Mouse (Mus musculus): Measurements from ENCODE around the gene Phgr1.
A peak's percentile ranks its signal among the peaks of the same experiment; 100 is the strongest.

The Phgr1 gene

DNA sequence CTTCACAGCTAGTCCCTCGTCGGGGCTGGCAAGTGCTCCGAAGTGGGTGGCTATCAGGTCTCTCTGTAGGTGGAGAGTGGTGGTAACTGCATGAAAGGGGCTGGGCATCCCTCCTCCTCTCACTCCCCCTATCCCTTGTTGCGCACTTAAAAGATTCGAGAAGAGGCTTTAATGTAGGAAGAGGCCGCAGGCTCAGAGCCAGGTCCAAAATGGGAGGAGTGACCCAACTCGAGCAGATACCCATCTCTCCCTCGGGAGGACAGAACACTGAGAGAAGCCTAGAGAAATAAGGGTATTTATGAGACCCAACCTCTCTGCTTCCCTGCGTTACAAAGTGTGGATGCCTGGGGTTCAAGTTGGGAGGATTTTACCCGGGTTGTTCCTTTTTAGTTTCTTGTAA, 6.5 kb downstream of the Phgr1 start:
- no peak for DNase-seq (ENCODE audit: low read depth in 1 of 2, low spot score in 2 of 2)

DNA sequence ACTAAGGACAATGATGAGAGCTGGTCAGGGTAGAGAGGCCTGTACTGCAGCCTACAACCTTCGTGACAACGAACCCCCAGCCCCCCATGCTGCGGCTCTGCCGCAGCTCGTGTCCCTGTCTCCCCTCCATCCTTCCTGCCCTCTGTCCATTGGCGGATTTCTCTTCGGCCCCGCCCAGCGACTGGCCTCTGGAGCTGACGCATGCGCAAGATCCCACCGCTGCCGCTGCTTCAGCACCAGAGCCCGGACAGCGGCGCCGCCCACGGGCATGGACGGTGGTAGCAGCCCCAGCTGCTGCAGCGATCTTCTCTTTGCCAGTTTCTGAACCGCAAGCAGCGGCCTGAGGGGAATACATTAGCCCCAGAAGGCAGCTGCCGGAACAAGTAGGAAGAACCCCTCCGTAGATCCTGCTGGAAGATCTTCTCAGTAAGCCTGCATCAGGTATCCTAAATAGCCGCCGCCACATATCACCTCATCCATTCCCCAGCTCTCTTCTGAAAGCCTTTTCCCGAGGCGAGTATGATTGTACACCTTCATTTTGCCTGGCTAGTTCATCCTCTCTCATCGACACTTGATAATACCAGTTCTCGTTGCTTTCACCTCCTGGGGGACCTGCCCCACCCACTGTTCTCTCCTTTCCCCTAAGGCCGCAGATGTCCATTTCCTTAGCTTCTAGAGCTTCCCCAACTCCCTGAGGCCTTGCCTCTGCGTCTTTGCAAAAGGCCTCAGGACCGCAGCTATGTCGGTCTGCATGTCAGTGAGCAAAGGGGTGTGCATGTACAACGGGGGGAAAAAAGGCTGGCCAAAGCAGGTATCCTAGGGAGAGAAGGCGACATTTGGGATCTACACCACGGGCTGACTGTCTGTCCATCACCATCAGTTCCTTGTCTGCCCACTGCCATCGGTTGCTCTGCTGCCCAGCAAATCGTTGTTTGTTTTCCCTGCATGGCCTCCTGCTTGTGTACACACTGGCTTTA, 7.2 kb downstream of the Phgr1 start, which contains the start of gene Disp2:
Gene Disp2, plus strand, starts transcription at position 216 of the 977 bp plus-strand sequence.
- peak; percentile 37 to 68 for DNase-seq (ENCODE audit: low read depth in 1 of 2, low spot score in 2 of 2)

DNA sequence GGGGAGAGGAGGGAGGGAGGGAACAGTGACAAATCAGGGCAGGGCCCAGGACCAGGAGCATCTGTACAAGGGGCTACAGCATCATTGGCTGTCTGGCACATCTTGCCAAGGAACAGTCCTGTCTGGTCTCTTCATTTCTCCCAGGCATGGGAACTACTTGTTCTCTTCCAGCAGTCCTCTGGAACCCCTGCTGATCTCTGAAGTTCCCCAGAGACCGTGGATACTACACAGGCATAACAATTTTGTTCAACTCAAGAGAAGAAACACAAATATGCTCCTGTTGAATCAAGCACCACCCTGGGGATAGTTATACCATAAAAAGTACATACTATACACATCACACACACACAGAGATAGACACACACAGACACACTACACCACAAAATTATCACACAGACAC, 8.5 kb downstream of the Phgr1 start:
- DNase-seq (ENCODE audit: low read depth in 1 of 2, low spot score in 2 of 2), result no peak

DNA sequence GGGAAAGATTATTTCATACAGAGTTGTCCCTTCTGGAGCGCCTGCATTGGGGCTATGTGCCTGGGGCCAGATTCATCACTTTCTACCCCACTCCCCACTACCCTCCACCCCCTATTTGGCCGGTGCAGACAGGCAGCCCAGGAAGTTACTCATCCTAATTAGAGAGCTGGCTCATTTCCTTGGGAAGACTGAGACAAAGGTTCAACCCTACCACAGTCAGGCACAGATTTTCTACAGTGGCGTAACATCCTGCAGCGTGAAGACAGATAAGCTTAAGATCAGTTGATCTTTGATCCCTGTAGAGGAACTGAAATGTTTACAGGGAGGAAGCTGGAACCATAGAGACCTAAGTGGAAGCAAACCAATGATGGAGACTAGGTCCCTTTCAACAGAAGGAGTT, 9.7 kb downstream of the Phgr1 start:
- DNase-seq (ENCODE audit: low read depth in 1 of 2, low spot score in 2 of 2), result no peak

DNA sequence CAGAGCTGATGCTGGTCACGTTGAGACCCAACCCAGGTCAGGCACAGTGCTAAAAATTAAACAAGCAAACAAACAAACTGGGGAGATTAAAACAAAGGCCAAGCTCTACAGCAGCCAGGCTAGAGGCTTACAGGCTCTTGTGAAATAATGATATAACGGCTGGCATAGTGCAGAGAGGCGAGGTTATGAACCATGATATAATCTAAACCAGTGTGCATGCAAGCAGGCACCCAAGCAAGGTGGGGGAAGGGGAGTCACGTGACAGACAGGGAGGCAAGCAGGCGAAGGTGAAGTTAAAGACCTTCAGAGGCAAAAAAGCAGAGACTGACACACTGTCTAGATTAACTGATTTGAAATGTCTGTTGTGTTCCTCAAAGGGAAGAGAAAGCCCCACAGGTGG, 10.5 kb downstream of the Phgr1 start:
- no peak for DNase-seq (ENCODE audit: low read depth in 1 of 2, low spot score in 2 of 2)

DNA sequence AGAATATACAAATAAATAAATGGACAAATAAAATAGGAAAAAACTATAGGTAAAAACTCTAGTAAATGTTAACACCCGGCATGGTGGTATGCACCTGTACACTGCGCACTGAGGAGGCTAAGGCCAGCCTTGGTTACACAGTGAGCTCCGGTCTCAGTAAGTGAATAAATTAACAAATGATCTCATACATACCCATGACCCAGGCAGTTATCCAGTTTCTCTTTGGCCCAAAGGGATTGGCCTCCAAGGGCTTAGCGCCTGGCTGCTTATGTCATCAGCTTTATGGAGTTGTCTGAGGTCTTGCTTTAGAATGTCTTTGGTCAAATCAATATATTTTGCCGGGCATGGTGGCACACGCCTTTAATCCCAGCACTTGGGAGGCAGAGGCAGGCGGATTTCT, 11.1 kb downstream of the Phgr1 start:
- DNase-seq (ENCODE audit: low read depth in 1 of 2, low spot score in 2 of 2), result no peak

DNA sequence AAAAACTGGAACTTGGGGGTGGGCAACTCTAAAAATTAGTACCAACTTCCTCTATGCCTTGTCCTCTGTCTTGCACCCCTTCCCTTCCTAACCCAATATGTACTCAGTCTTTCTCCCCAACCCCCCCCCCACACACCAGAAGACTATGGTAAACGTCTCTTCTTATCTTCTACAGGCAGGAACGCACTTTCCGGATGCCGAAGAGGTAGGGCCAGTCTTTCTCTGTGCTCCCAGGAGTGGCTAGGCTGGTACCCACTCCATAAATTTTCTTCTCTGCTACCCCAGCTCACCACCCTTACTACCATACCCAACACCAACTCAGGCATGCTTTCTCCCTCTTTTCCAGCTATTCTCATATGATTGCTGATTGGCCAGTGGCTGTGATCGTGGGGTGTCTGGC, 14.0 kb downstream of the Phgr1 start:
- no peak for DNase-seq (ENCODE audit: low read depth in 1 of 2, low spot score in 2 of 2)

DNA sequence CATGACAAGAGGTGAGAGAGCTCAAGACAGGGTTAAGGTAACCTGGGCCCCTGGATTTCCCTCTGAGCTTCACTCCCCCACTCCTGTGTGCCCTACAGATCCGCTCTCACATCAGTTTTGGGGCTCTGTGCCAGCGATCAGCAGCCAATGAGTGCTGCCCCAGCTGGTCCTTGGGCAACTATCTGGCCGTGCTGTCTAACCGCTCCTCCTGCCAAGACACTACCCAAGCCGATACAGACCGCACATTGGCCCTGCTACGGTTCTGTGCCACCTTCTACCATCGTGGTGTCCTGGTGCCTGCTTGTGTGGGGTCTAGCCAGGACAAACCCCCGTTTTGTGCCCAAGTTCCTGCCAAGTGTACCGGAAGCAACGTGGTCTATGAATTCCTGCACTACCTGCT, 16.9 kb downstream of the Phgr1 start:
- no peak for DNase-seq (ENCODE audit: low read depth in 1 of 2, low spot score in 2 of 2)

DNA sequence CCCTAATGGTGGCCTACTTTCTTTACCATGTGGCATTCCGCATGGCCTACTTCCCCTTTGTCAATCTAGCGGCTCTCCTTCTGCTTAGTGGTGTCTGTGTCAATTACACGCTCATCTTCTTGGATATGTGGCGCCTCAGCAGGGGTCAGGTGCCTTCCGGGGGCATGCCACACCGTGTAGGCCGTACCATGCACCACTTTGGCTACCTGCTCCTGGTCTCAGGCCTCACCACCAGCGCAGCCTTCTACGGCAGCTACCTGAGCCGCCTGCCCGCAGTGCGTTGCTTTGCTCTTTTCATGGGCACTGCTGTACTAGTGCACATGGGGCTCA, 17.6 kb downstream of the Phgr1 start:
- no peak for DNase-seq (ENCODE audit: low read depth in 1 of 2, low spot score in 2 of 2)

DNA sequence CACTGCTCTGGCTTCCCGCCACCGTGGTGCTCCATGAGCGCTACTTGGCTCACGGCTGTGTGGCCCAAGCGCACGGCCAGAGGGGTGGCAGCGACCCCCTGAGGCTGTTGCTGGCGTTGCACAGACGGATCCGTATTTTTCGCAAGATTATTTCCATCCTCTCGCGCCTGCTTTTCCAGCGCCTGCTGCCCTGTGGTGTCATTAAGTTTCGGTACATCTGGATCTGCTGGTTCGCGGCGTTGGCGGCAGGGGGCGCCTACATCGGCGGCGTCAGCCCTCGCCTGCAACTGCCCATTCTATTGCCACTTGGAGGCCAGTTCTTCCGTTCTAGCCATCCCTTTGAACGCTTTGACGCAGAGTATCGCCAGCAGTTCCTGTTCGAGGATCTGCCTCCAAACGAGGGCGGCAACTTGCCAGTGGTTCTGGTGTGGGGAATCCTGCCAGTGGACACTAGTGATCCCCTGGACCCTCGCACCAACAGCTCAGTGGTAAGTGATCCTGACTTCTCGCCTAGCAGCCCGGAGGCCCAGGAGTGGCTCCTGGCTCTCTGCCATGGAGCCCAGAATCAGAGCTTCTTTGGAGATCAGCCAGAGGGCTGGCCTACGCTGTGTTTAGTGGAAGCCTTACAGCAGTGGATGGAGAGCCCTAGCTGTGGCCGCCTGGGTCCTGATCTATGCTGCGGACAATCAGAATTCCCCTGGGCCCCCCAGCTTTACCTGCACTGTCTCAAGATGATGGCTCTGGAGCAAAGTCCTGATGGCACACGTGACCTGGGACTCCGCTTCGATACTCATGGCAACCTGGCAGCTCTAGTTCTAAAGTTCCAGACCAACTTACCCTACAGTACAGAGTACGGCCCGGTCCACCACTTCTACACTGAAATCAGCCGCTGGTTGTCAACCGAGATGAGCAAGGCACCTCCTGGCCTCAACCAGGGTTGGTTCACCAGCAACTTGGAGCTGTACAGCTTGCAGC, 18.3 kb downstream of the Phgr1 start:
- DNase-seq (ENCODE audit: low read depth in 1 of 2, low spot score in 2 of 2), result peak in 1 of 2 experiments; percentile 47

DNA sequence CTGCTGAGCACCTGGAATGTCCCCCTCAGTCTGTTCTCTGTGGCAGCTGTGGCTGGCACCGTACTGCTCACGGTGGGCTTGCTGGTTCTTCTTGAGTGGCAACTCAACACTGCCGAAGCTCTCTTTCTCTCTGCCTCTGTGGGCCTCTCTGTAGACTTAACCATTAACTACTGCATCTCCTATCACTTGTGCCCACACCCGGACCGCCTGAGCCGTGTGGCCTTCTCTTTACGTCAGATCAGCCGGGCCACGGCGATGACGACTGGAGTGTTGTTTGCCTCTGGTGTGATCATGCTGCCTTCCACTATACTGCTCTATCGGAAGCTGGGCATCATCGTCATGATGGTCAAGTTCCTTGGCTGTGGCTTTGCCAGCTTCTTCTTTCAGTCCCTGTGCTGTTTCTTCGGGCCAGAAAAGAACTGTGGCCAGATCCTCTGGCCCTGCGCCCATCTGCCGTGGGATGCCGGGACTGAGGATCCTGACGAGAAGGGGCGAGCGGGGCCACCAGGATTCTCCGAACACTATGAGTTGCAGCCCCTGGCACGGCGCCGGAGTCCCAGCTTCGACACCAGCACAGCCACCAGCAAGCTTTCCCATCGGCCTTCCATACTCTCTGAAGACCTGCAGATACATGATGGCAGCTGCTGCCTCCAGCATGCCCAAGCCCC, 19.2 kb downstream of the Phgr1 start:
- DNase-seq (ENCODE audit: low read depth in 1 of 2, low spot score in 2 of 2), result no peak

DNA sequence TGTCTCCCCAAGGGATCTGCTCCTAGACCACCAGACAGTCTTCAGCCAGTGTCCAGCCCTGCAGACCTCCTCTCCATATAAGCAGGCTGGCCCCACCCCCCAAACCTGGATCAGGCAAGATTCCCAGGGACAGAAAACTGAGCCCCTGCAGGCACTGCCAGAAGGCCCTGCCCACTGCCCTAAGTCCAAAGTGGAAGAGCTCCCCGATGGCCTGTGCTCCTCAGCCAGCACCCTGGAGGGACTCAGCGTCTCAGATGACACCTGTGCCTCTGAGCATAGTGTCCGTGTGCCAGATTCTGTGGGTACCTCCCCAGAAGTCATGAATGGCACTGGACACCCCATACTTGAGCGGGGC, 19.7 kb downstream of the Phgr1 start:
- no peak for DNase-seq (ENCODE audit: low read depth in 1 of 2, low spot score in 2 of 2)

DNA sequence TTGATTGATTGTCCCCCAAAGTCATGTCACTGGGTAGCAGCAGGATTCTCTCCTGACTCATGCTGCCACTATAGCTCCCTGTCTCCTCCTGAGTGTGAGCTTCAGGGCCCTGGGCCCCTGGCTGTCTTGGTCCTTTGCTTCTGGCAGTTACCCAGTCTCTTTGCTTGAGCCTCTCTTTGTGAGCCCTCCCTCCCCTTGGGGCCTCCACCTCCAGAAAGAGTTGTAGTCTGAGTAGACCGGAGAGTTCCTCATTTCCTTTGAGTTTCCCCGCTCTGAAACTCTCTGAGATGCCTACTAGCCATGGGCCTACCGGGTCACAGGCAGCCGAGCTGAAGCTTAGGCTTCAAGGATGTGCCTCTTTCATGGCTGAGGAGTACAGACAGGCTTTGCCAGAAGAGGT, 21.1 kb downstream of the Phgr1 start:
- DNase-seq (ENCODE audit: low read depth in 1 of 2, low spot score in 2 of 2), result no peak

DNA sequence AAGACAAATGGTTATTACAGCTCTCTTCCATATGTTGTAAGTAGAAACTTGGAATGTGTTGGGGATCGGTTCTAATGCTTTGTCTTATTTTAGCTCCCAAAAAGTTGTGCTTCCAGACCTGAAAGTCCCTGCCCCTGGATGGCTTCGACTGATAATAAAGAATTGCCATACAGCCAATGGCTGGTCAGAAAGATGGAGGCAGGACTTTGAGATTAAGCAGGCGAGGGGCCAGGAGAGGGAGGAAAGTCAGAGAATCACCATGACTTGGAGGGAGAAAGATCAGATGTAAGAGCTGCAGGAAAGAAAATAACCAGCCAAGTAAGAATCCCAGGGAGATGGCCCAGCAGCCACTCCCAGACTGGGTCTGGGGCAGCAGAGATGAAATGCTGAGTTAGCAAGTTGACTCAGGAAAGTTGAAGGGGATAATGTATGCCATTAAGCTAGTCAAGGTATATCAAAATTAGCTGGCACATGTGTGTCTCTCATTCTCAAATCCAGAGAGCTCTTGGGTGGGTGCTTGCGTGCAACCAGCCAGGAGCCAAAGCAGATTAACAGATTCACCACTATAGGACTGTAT, 30.1 kb downstream of the Phgr1 start:
- DNase-seq (ENCODE audit: low read depth in 1 of 2, low spot score in 2 of 2), result no peak

DNA sequence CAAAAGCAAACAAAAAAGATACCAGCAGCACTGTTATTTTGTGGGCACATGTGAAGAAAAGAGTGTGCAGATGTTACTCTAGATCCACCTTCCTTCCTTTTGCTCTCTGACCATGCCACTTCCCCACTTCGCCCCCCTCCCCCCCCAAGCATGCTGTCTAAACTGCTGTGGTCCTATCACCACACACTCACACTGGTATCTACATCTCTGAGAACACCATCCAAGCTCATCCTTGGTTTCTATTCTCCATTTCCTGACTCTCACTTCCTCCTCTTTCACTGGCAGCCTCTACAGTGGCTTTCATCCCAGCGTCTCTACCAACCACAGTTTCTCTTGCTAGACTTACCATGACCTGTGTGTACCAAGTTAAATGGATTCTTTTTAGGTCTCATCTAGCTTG, 31.9 kb downstream of the Phgr1 start:
- peak; percentile 28 to 51 for DNase-seq (ENCODE audit: low read depth in 1 of 2, low spot score in 2 of 2)

DNA sequence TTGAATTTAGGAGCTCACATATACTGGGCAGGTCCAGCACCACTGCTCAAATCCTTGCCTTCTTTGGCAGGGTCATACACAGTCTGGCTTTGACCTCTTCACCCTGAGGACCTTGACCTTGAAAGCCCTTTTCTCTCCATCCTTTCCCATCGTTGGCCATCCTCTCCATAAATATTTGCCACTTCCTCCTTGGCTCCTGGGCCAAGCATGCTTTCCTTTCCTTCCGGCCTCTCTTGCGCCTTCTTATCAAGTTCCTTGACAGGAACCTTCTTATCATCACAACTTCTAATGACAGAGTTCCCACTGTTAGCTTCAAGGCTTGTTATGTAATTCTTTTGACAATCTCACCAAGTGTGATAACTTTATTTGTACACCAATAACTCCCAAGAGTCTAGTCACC, 32.6 kb downstream of the Phgr1 start:
- DNase-seq (ENCODE audit: low read depth in 1 of 2, low spot score in 2 of 2), result no peak

DNA sequence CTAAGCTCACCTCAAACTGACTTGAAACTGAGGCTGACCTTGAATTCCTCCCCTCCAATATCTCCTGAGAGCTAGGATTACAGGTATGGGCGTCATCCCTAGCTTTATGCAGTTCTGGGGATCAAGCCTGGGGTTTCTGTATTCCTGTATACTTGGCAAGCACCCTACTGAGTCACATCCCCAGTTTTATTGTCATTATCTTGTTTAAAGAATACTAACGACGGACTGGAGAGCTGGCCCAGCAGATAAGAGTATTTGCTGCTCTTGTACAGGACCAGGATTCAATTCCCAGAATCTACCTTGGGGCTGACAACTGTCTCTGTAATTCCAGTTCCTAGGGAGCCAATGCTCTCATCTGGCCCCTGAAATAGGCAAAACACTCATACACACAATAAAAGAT, 33.2 kb downstream of the Phgr1 start:
- no peak for DNase-seq (ENCODE audit: low read depth in 1 of 2, low spot score in 2 of 2)

DNA sequence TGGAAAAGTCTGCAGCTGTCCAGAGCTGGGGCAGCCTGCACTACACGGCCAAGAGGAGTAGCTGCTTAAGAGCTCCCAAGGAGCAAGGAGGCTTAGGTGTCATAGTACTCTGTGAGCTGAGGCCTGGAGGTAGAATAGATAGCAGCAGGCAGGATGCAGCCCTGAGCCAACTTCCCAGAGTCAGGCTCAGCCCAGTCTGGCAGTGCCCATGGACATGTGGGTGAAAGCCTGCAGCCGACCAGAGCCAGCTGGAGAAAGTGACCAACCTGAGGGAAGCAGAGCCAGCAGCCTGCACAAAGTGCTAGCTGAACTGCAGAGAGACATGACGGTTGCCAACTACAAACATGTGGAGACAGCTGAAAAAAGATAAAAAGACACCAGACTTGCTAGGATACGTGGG, 34.3 kb downstream of the Phgr1 start:
- DNase-seq (ENCODE audit: low read depth in 1 of 2, low spot score in 2 of 2), result no peak

DNA sequence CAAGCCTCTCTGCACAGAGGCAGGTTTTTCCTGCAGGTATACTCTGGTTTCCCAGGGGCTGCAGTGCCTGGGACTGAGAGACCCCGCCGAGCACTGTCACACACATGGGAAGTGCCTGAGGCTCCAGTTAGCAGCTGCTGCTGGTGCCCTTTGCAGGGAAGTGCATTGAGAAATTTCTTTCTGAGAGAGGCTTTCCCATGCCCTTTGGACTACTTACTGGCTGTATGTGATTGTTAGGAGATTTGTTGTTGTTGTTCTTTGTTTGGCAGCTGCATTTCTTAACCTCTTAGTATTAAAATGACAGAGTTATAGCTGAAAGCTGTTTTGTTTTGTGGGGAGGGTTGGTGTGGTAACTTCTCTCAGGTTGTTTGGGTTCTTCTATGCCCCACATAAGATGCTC, 38.3 kb downstream of the Phgr1 start:
- DNase-seq (ENCODE audit: low read depth in 1 of 2, low spot score in 2 of 2), result no peak

DNA sequence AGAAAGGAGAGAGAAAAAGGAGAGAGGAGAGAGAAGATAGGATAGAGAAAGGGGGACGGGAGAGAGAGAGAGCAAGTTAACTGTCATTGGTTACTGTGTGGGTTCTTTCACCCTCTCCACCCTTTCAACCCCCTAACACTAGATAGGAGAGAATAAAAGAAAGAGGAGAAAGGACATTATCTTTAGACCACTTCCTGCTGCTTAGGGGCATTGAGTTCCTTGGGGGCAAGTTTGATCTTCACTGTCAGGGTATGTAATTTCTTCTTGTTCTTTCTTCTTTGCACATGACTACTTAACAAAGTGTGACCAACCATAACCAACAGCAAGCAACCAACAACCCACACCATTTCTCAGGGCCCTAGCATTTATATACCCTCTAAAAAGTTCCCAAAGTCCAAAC, 40.2 kb downstream of the Phgr1 start:
- no peak for DNase-seq (ENCODE audit: low read depth in 1 of 2, low spot score in 2 of 2)

Measured in monocyte, adult 2 months (primary cell).